Mouse (Mus musculus) intestine, embryonic 14.5 days (tissue): ENCODE results near the gene Inmt. TPM values are rescaled to one million over a fixed set of nuclear protein-coding genes. Genes with fewer than 3 reads are reported as not detected.

Source experiments
- ATAC-seq: fragments of 200-750 bp; cut with Nextera tagmentation; replicated peaks from 2 replicates; pipeline ENCODE4 v1.8.0; 2017; ENCODE audit warnings: low read depth, moderate number of reproducible peaks, moderate TSS enrichment, moderate library complexity; ENCODE audit not compliant: low FRiP score, low TSS enrichment
- DNase-seq: peaks from one replicate; pipeline ENCODE4 v3.0.0-alpha.2; 2018; ENCODE audit warnings: low spot score
- H3K27ac ChIP-seq: fragments of 300-500 bp; sonication (generic); 2 replicates; pipeline ENCODE4 v1.5.1; 2014; ENCODE audit warnings: low read depth, mild to moderate bottlenecking, control low read depth
- H3K27me3 ChIP-seq: fragments of 300-500 bp; sonication (generic); replicated peaks from 2 replicates; pipeline ENCODE4 v1.6.1; 2014; ENCODE audit warnings: low read length, control low read depth; ENCODE audit not compliant: control insufficient read depth, insufficient read depth
- H3K36me3 ChIP-seq: fragments of 300-500 bp; sonication (generic); 2 replicates; pipeline ENCODE4 v1.6.1; 2014; ENCODE audit warnings: low read length, control low read depth; ENCODE audit not compliant: control insufficient read depth, insufficient read depth
- H3K4me1 ChIP-seq: fragments of 300-500 bp; sonication (generic); replicated peaks from 2 replicates; pipeline ENCODE4 v1.6.1; 2014; ENCODE audit warnings: low read length, control low read depth, mixed read lengths; ENCODE audit not compliant: control insufficient read depth, insufficient read depth
- H3K4me2 ChIP-seq: fragments of 300-500 bp; sonication (generic); 2 replicates; pipeline ENCODE4 v1.6.1; 2014; ENCODE audit warnings: low read length
- H3K4me3 ChIP-seq: fragments of 300-500 bp; sonication (generic); 2 replicates; pipeline ENCODE4 v1.5.1; 2014; ENCODE audit warnings: low read depth, low read length, control low read depth, mixed read lengths
- H3K9ac ChIP-seq: fragments of 300-500 bp; sonication (generic); 2 replicates; pipeline ENCODE4 v1.6.1; 2014; ENCODE audit warnings: mild to moderate bottlenecking, low read length
- H3K9me3 ChIP-seq: fragments of 300-500 bp; sonication (generic); 2 replicates; pipeline ENCODE4 v1.6.1; 2016; ENCODE audit warnings: low read length, control low read depth; ENCODE audit not compliant: control insufficient read depth
- WGBS: fragments of 180-500 bp; shearing (Covaris S2); extraction: QIAGEN DNeasy Blood & Tissue Kit; methylation state at CpG from one replicate; pipeline ENCODE4 v1.1.7; 2014; 5-methylcytosine and 5-hydroxymethylcytosine counted together
- polyA plus RNA-seq: library from polyadenylated mRNA; unstranded; fragments of >200 nt; fragmentation: Nextera tagmentation; extraction: Ambion mirVana; gene quantifications from 2 replicates; pipeline ENCODE4 v1.2.1, GENCODE M21; 2014

The Inmt gene
- polyA plus RNA-seq, 1 experiment from 2014 or later: 0.28 TPM

DNA sequence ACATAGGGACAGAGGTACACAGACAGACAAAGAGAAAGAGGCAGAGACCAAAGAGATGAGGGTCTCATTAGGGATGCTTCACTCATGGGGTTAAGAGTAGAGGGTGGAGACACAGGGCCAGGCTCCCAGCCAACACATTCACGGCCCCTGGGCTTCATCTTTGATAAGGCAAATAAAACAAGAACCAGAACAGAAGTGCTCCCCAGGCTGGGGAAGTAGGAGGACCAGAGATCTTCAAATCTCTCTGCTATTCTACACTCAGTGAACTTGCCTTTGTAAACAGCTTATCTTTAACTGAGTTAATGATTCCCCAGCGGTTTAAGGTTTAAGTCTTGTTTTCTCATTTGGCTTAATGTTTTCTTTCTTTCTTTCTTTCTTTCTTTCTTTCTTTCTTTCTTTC, 613 bp upstream of the Inmt start:
- Histone ChIP-seq H3K27me3 (no peaks in the 10 kb centered on the region), H3K4me2 (no peak overlapping the region), H3K9ac (no peak overlapping the region), H3K4me1 (no peaks in the 10 kb centered on the region), H3K9me3 (no peaks in the 10 kb centered on the region), H3K27ac (no peak overlapping the region), H3K36me3 (no peaks in the 10 kb centered on the region), H3K4me3 (no peak overlapping the region)
- 29% methylated on average over 2 of the region's 2 CpGs for WGBS
- DNase-seq: no peak
- no peak for ATAC-seq

DNA sequence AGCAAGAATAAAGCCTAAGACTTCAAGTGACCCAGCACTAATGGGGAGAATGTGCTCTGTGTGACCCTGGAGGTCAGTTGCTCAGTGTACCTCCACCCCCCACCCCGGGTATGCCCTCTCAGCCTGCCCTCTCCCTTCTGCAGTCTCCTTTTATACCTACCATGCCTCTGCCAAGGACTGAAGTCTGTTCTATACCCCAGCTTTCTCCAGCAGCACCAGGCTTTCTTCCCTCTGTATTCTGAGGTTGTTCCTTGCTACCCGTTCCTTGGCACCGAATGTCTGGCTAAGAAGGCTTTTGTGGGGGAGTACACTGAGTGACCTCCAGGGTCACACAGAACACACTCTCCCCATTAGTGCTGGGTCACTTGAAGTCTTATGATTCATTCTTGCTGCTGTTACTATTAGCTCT, 898 bp downstream of the Inmt start:
- Histone ChIP-seq H3K27ac (no peak overlapping the region), H3K9me3 (no peaks in the 10 kb centered on the region), H3K4me2 (no peak overlapping the region), H3K9ac (no peak overlapping the region), H3K36me3 (no peaks in the 10 kb centered on the region), H3K27me3 (no peaks in the 10 kb centered on the region), H3K4me1 (no peaks in the 10 kb centered on the region), H3K4me3 (no peak overlapping the region)
- 53% methylated on average over 3 of the region's 3 CpGs for WGBS
- ATAC-seq (no peak), DNase-seq (no peak)

DNA sequence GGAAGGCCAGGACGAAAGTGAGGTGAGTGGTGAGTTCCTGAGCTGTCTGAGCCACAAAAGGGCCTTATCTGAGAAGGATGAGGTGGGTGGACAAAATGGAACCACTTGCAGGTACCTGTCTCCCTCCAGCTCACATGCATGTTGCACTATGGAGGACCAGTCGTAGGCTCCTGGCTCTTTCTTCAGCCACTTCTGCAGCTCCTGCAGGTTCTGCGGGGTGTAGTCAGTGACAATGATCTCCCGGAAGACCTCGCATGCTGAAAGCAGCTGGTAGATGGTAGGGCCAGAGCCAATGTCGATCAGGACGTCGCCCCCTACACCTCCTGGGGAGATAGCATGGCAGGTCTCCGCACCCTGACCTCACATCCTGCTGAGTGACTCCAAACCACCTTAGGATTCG, 1.7 kb downstream of the Inmt start:
- Histone ChIP-seq H3K27ac (no peak overlapping the region), H3K4me3 (no peak overlapping the region), H3K9me3 (no peaks in the 10 kb centered on the region), H3K4me1 (no peaks in the 10 kb centered on the region), H3K36me3 (no peaks in the 10 kb centered on the region), H3K9ac (no peak overlapping the region), H3K4me2 (no peak overlapping the region), H3K27me3 (no peaks in the 10 kb centered on the region)
- WGBS: 68% methylated on average over 10 of the region's 10 CpGs
- DNase-seq (no peak), ATAC-seq (no peak)

DNA sequence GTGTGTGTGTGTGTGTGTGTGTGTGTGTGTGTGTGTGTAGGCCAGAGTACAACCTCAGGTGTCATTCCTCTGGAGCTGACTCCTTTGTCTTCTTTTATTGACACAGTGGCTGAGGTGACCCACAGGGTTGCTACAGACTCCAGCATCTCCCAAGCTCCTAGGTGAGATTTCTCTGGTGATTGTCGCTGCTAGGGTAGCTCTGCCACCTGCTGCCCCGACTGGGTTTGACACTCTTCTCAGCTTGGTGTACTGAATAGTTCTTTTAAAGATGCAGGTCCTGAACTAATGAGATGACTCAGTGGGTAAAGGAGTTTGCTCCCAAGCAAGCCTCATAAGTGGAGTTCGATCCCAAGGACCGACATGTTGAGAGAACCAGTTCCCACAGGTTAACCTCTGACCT, 3.2 kb downstream of the Inmt start:
- ATAC-seq (no peak), DNase-seq (no peak)
- 49% methylated on average over 4 of the region's 4 CpGs for WGBS

DNA sequence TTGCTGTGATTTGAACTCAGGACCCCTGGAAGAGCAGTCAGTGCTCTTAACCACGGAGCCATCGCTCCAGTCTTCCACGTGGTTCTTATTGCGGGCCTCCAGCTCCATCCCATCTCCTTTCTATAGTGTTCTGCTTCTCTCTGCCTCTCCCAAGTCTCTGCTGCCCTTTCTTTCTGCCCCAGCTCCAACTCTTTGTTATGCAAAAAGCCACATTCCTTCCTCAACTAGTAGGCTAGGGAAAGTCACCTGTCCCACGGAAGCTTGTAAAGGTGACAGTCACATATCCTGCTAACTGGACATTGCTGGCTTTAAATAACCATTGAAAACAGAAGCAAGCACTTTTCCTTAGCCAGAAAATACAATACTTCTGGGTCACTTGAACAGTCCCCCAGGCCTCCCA, 5.0 kb downstream of the Inmt start:
- ATAC-seq: no peak
- H3K4me3 ChIP-seq: no peak overlapping the region
- no peaks in the 10 kb centered on the region for H3K36me3 ChIP-seq
- no peak overlapping the region for H3K9ac ChIP-seq
- H3K9me3 ChIP-seq: no peaks in the 10 kb centered on the region
- no peaks in the 10 kb centered on the region for H3K4me1 ChIP-seq
- WGBS: 59% methylated on average over 5 of the region's 5 CpGs
- DNase-seq: no peak
- no peak overlapping the region for H3K4me2 ChIP-seq
- H3K27ac ChIP-seq: no peak overlapping the region
- no peaks in the 10 kb centered on the region for H3K27me3 ChIP-seq

More for the DNA sequence above, 3.2 kb downstream of the Inmt start:
- Histone ChIP-seq H3K36me3 (no peaks in the 10 kb centered on the region), H3K4me3 (no peak overlapping the region), H3K4me2 (no peak overlapping the region), H3K4me1 (no peaks in the 10 kb centered on the region), H3K27me3 (no peaks in the 10 kb centered on the region), H3K27ac (no peak overlapping the region), H3K9me3 (no peaks in the 10 kb centered on the region), H3K9ac (no peak overlapping the region)

DNA sequence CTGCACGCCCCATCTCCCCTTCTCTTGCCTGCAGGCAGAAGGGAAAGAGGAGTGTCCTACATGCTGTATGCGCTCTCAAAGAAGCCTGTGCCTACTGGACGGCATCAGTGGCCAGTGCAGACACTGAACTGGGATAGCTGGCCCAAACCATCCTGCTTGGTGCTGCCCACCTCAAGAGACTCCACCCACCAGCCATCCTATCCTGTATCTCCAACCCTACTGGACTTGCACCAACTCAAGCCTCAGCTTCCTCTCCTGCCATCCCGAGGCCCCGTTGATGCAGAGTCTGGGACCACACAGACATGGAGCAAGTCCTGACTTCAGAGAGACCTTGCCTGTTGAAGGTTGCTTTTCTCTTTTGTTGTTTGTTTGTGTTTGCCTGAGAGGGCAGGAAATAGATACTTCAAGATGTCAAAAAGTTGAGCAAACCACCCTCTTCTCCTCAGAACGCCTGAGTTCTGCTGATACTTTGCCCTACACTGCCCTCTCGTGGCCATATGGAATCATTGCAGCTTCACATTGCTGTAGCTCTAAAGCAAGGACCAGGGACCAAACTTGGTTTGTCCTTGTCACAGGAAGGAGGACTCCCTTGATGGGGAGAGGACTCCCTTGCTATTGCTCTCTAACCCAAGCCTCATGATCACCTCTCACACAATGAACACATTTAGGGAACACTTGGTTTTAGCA, 7.9 kb downstream of the Inmt start:
- H3K9me3 ChIP-seq: no peaks in the 10 kb centered on the region
- no peaks in the 10 kb centered on the region for H3K36me3 ChIP-seq
- no peak overlapping the region for H3K4me2 ChIP-seq
- H3K27me3 ChIP-seq: no peaks in the 10 kb centered on the region
- no peak overlapping the region for H3K27ac ChIP-seq
- ATAC-seq (0 out of 2 replicates have a peak, but pooled peaks have one; percentile 53), DNase-seq (peak; percentile 86)
- no peak overlapping the region for H3K4me3 ChIP-seq
- H3K9ac ChIP-seq: no peak overlapping the region
- H3K4me1 ChIP-seq: no peaks in the 10 kb centered on the region
- WGBS: 43% methylated on average over 7 of the region's 7 CpGs

DNA sequence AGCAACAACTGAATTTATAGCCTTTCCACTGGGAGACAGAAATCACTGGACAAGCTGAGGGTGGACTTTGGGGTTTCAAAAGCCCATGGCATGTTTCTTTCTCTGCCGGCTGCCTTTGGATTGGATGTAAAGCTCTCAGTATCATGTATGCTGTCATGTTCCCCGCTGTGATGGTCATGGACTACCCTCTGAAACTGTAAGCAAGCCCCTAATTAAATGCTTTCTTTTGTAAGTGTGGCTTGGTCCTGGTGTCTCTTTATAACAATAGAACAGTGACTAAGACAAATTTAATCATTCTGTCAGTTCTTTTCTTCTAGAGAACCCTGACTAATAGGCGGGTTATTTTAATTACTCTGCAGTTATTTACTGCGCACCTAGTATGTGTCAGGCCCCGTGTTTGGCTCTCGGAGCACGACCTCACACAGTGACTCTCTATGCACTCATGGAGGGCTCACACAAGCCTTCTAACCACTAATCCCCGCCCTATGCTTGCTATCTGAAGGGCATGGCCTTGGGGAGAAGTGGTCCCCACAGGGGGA, 11.7 kb downstream of the Inmt start:
- no peak for ATAC-seq
- no peaks in the 10 kb centered on the region for H3K4me1 ChIP-seq
- WGBS: 84% methylated on average over 8 of the region's 8 CpGs

DNA sequence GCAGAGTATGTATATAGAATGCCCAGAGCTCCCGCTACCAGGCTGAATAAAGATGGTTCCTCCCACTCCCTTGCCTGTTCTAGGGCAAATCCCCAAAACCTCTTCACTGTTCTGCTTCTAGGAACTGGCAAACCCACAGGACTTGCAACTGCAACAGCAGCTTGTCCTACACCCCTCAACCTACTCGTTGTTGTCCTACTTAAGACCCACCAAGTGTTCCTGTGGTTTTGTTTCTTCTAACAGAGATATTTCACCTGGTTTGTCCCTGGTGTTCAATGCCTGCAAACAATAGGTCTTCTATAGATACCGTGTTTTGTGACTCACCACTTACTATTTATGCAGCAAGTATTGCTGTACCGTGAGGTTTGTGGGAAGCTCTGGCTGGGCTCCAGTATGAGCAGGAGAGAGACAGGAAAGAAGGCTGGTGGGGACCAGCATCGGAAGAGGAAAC, 13.5 kb downstream of the Inmt start:
- WGBS: 76% methylated on average over 5 of the region's 5 CpGs
- Histone ChIP-seq H3K9ac (no peak overlapping the region), H3K4me1 (no peaks in the 10 kb centered on the region), H3K4me2 (no peak overlapping the region), H3K27me3 (no peaks in the 10 kb centered on the region), H3K9me3 (no peaks in the 10 kb centered on the region), H3K36me3 (no peaks in the 10 kb centered on the region), H3K27ac (no peak overlapping the region), H3K4me3 (no peak overlapping the region)
- ATAC-seq: no peak
- no peak for DNase-seq

More for the DNA sequence above, 11.7 kb downstream of the Inmt start:
- no peak overlapping the region for H3K4me2 ChIP-seq
- H3K27ac ChIP-seq: no peak overlapping the region
- H3K9me3 ChIP-seq: no peaks in the 10 kb centered on the region
- H3K4me3 ChIP-seq: no peak overlapping the region
- no peaks in the 10 kb centered on the region for H3K36me3 ChIP-seq
- H3K9ac ChIP-seq: no peak overlapping the region
- H3K27me3 ChIP-seq: no peaks in the 10 kb centered on the region
- no peak for DNase-seq

DNA sequence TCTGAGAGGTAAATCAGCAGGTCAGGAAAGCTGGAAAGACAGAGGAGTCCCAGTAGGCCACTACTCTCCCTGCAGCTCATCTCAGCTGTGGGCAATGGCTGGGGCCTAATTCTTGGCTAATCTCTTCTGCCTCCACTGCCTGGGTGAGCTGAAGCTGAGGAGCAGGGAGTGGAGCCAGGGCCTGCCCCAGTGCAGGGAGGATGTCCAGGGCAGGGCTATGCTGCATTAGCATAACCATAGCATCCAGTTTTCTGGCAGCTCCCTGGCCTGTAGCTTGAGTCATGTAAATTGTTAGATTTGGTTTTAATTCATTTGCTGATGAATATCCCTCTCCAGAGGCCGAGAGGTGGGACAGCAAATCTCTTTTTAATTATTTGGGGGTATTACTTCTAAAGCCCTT, 15.6 kb downstream of the Inmt start:
- Histone ChIP-seq H3K4me3 (no peak overlapping the region), H3K4me2 (no peak overlapping the region), H3K27me3 (no peaks in the 10 kb centered on the region), H3K36me3 (no peaks in the 10 kb centered on the region), H3K9me3 (no peaks in the 10 kb centered on the region), H3K9ac (no peak overlapping the region), H3K4me1 (no peaks in the 10 kb centered on the region), H3K27ac (no peak overlapping the region)
- ATAC-seq (no peak), DNase-seq (no peak)
- WGBS: 79% methylated on average over 1 of the region's 1 CpGs
